Mouse (Mus musculus) embryonic fibroblast, embryonic 13.5 days (primary cell): ENCODE measurements at regions not wholly inside any gene's neighbourhood (a gene's known extent, or its start where the extent isn't known, plus 50 kb on each side); places are given as distances from the start of the nearest gene placed in this dataset.

Experiments
- H3K27ac ChIP-seq: 2 replicates; pipeline ENCODE4 v1.5.1; 2012; ENCODE audit warnings: low read length, control low read depth, inconsistent platforms; ENCODE audit not compliant: insufficient read depth
- H3K4me1 ChIP-seq: 2 replicates; pipeline ENCODE4 v1.6.1; 2011; ENCODE audit warnings: low read length; ENCODE audit not compliant: control insufficient read depth, insufficient read depth
- H3K4me3 ChIP-seq: 2 replicates; pipeline ENCODE4 v1.5.1; 2011; ENCODE audit warnings: mild to moderate bottlenecking, control low read depth, low read length; ENCODE audit not compliant: insufficient read depth
- CTCF ChIP-seq: IDR thresholded peaks from 2 replicates; pipeline ENCODE4 v1.5.1; 2011; ENCODE audit warnings: mild to moderate bottlenecking, control low read depth, low read length, moderate library complexity, borderline replicate concordance; ENCODE audit not compliant: insufficient read depth
- POLR2A ChIP-seq: IDR thresholded peaks from 2 replicates; pipeline ENCODE4 v1.6.1; 2011; ENCODE audit warnings: low read depth, mild to moderate bottlenecking, control low read depth, low read length, moderate library complexity

DNA sequence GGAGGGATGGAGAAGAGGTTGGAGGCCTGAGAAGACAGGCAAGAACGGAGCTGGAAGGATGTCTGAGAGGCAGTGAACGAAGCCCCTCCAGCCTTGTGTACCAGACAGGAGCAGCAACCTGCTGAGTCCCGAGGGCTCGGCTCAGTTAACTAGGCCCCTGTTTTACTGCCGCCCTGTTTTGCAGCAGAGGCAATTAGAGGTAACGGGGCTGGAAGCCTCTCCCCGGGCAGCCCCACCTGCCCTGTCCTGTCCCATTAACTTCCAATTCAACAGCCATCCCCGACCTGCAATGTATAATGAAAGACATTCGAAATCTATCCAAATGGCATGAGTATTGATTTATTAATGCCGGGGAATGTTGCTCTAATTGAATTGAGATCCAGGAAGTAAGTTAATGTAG lies 70.5 kb upstream of the Runx3 start:
- H3K4me1 ChIP-seq, result 0 out of 2 replicates have a peak, but pooled peaks cover 4% of the 10 kb centered on the region
- no peak for TF ChIP-seq CTCF
- no peak for TF ChIP-seq POLR2A
- H3K4me3 ChIP-seq, result no peak overlapping the region
- no peak overlapping the region for H3K27ac ChIP-seq

DNA sequence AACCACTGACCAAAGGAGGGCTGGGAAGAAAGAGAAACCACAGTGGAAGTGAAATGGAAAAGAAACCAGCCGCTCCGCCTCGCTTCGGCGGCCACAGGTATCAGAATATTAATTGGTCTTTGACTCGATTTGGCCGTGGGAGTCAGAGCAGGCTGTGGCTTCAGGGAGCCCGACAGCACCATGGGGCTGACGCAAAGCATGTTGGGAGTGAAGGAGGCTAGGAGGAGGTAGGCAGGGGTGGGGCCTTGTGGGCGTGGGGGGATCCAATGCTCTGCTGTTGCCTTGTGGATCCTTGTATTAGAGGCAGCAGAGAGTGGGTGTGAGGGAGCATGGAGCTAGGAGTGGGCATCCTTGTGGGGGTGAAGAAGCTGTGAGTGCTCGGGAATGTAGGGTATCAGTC lies 69.0 kb upstream of the Runx3 start:
- Histone ChIP-seq H3K4me3 (no peak overlapping the region), H3K4me1 (no peaks in the 10 kb centered on the region), H3K27ac (no peak overlapping the region)
- no peak for TF ChIP-seq POLR2A
- no peak for TF ChIP-seq CTCF

DNA sequence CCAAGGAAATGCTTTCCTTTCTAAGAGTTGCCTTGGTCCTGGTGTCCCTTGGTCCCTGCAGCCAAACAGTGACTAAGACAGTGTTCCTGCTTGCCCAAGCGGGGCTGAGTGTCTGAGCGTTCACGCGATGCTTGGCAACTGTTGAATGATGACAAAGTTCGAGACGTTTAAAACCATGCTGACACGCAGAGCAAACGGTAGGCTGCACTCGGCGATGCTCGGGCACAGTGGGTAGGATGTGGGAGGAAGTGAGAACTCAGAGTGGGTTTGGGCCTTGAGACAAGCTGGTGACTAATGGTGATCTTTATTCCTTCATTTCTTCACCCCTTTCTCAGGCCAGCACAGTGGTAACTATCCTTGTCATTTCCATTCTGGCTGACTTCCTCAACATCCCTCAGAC lies 66.9 kb upstream of the Runx3 start:
- Histone ChIP-seq H3K4me1 (no peaks in the 10 kb centered on the region), H3K4me3 (no peak overlapping the region), H3K27ac (no peak overlapping the region)
- TF ChIP-seq CTCF (no peak), POLR2A (no peak)

DNA sequence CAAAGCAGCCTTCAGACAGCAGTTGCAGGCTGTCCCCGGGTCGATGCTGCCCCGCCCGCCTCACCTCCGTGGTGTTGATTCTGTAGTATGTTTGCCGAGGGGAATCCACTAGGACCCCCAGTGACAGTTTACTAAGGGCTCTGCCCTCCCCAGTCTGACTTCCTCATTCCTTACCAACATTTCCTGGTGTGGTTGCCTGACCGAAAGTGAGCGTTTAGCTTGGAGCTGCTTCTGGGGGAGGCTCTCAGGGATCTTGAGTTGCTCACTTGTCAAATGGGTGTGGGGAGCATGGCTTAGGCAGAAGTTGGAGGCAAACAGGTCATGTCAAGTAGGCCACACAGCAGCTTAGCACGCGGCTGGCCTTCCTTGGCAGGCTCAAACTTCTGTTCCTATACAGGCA lies 66.1 kb upstream of the Runx3 start:
- H3K27ac ChIP-seq, result no peak overlapping the region
- no peak overlapping the region for H3K4me3 ChIP-seq
- H3K4me1 ChIP-seq, result no peaks in the 10 kb centered on the region
- TF ChIP-seq CTCF (no peak), POLR2A (no peak)

DNA sequence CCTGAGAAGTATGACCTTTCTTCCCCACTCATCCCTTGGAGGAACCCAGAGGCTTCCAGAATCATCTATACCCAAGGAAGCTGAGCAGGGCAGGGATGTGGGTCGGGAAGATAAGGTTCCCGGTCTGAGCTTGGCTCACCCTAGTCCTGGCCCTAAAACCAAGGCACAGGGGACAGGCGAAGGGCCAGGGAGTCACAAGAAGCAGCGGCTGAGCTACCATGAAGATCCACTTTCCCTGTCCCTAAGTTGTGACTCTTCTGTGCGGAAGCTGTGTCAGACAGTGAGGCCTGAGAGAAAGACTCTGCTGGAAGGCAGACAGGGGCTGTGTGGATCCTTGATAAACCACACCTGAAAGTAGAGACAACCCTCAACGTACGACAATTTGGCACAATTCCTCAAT lies 64.1 kb upstream of the Runx3 start:
- TF ChIP-seq CTCF (no peak), POLR2A (no peak)
- Histone ChIP-seq H3K27ac (no peak overlapping the region), H3K4me1 (no peaks in the 10 kb centered on the region), H3K4me3 (no peak overlapping the region)

DNA sequence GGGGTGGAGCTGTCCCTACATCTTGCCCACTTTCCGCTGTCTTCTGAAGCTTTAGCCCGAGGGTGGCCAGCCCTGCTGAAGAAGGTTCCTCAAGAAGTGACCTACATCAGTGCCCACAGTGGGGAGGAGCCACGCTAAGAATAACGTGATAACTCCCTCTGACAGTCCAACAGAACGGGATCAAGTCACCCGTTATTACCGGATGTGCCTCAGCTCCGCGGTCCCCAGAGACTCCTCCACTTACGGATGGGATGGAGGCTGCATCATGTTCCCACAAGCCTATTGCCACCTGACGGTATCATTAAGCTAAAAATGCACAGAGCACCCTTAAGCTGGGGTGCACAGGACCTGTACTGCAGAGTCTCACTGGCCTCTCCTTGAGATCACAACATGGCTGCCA lies 63.2 kb upstream of the Runx3 start:
- TF ChIP-seq CTCF, result no peak
- no peak for TF ChIP-seq POLR2A
- Histone ChIP-seq H3K27ac (no peak overlapping the region), H3K4me3 (no peak overlapping the region), H3K4me1 (no peaks in the 10 kb centered on the region)

DNA sequence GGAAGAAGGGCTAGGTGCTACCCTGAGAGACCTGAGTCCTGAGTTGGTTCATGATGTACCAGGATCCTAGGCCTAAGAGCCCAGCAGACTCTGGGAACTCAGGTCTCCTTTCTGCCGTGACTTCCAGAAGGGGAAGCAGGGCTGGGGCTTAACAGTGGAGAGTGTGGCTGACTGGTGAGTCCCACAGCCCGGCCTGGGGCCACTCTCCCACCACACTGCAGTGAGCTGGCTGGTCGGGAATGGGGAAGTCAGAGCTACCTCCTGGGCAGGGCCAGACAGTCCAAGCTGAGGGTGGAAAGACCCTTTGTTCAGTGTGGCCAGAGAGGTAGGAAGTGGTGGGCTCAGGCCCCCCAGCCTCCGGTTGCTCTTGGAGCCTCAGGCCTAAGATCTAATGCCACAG lies 61.6 kb upstream of the Runx3 start:
- no peaks in the 10 kb centered on the region for H3K4me1 ChIP-seq
- no peak for TF ChIP-seq CTCF
- TF ChIP-seq POLR2A, result no peak

DNA sequence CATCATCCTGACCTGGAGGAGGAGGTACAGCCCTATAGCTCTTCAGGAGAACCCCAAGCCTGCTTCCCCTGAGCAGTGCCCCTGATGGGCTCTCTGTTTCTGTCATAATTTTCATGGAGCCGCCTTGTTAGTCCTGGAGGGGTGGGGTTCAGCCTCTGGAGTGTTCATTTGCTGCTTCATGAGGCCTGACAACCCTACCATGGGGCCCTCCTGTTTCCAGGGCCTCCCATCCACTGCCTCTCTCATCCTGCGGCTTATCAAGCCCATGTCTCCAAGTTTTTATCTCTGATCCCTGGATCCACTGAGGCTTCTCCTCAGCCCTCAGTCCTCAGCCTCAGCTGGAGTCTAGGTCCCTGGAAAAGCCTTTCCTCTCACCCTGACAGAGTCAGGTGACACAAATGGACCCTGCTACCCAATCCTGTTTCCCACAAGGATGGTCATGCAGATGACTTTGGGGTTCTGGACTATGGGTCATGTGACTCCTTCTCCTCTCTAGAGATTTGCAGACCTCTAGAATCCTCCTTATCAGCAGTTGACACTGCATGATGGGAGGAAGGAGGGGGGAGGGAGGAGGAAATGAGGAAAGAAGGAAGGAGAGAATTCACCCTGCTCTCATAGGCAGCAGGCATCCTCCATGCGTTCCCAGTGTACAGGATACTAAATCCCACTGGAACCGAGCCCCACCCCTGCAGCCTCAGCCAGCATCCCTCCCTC lies 59.3 kb upstream of the Runx3 start:
- Histone ChIP-seq H3K4me3 (no peak overlapping the region), H3K27ac (no peak overlapping the region), H3K4me1 (no peaks in the 10 kb centered on the region)
- no peak for TF ChIP-seq CTCF
- TF ChIP-seq POLR2A, result no peak

More for the DNA sequence above, 61.6 kb upstream of the Runx3 start:
- Histone ChIP-seq H3K27ac (no peak overlapping the region), H3K4me3 (no peak overlapping the region)

DNA sequence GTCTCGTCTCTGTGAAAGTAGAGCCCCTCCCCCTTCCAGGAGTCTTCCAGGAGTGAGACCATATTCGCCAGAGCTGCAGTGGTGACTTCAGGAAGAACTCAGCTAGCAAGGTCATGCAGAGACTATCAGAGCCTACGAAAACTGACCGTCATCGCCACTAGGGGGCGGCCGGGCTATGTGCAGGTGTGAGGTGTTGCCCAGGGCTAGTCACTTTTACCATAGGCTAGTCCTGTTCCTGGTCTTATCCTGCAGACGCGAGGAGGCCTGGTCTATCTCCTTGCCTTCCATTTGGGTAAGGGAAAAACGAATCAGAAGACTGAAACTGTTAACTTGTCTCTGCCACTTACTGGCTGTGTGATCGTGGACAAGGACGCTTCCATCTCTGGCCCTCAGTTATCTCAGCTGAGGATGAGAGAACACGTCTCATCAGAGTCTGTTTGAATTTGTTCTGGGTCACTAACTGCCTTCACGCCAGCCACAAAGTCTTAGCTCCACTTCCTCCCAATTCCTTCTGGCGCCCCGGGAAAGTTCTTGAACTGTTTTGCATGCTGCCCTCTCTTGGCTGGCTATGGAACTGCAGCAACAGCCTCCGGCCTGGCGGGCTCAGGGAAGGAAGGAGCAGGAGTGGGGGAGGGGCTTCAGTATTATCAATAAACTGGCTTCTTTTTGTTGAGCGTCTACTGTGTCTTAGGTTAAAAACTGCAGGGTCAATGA lies 53.5 kb upstream of the Runx3 start:
- Histone ChIP-seq H3K4me3 (no peak overlapping the region), H3K4me1 (no peaks in the 10 kb centered on the region), H3K27ac (no peak overlapping the region)
- peak; percentile 79 for TF ChIP-seq CTCF
- no peak for TF ChIP-seq POLR2A

DNA sequence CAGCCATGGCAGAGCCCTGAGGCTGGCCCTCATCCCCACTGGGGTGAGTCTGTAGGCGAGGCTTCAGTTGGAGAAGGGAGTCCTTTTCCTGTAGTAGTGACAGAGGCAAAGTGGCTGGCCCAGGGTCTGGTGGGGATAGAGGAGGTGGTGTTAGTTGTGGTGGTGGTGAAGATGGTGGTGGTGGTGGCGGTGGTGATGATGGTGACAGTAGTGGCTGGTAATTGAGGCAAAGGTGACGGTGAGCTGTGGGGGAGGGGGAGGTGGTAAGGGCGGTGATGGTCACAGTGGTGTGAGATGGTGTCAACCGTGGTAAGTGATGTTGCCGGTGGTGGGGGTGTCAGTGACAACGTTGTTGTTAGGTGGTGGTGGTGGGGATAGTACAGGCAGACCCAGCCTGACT lies 52.6 kb upstream of the Runx3 start:
- Histone ChIP-seq H3K4me1 (no peaks in the 10 kb centered on the region), H3K4me3 (no peak overlapping the region), H3K27ac (no peak overlapping the region)
- TF ChIP-seq POLR2A (no peak), CTCF (no peak)
